Mouse (Mus musculus): Measurements from ENCODE around the gene Gm21936. TPM values are rescaled to one million over a fixed set of nuclear protein-coding genes. Genes with fewer than 3 reads are reported as not detected.

Gene Gm21936
- not detected for polyA plus RNA-seq (2012; fragmentation: generic; extraction: Trizol)

DNA sequence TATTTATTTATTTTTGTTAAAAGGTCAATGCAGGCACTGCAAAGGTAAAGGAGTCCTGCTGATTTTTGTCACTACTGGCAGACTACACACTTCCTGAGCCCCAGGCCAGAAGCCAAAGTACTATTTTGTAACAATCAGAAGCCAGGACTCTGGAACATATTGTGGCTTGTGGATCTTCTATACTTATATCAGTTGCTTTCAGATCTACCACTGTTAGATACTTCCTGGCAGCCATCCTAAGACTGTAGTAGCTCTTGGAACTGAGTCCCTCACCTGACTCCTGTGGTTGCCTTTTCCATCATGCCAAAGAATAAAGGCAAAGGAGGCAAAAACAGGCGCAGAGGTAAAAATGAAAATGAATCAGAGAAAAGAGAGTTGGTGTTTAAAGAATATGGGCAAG lies at the start of gene Gm21936:
Gene Gm21936 (plus strand): TSS at position 301 of the 400 bp plus-strand sequence.

DNA sequence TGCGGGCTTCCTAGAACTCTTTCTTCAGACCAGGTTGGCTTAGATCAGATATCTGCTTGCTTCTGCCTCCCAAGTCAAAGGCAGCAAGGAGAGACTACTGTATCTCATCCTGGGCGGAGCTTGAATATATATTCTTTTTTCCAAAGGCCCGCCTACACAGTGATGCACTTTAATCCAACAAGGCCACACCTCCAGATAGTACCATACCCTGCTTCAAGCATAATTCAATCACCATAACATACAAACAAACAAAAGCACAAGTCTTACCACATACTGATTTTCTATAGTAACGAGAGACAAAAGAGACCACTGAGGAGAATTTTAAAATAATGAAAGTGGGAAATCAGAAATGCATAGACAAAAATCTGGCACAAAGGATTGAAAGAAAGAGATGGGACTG lies 19.7 kb upstream of the Gm21936 start, which contains the start of gene Gm21319:
Gene Gm21319 (minus strand): TSS at position 101 of the 400 bp plus-strand sequence.

DNA sequence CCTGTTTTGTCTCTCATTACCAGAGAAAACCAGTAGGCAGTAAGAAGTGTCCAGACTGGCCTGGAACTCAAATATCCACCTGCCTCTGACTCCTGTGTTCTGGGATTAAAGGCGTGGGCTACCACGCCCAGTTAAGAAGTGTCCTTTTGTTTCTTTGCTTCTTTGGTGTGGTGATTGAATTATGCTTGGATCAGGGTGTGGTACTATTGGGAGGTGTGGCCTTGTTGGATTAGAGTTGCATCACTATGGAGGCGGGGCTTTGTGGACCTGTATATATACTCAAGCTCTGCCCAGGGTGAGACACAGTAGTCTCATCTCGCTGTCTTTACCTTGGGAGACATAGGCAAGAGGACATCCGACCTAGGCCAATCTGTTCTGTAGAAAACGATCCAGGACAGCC lies 21.0 kb downstream of the Gm21936 start, which contains the start of gene BB287469:
Gene BB287469 (plus strand): TSS at position 301 of the 400 bp plus-strand sequence.

DNA sequence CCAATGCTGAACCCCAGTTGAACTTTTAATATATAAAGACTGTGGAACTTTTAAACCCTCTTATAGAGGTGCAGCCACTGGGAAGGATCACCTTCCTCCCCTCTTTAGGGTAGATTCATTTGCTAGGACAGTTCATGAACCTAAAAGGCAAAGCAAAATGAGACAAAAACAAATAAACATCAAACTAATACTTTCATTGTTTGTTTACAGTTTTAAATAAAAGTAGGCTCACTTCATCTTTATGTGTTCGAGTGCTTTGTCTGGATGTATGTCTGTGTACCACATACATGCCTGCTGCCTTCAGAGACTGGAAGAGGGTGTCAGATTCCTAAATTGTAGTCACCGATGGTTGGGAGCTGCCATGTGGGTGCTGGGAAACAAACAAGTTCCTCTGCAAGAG lies 46.9 kb downstream of the Gm21936 start, which contains the start of gene Gm2001:
Gene Gm2001 (minus strand): TSS at position 101 of the 400 bp plus-strand sequence.

Other genes with a start within 250 kb of the Gm21936 start
- under 1 TPM in 1 of 2 experiments, not detected in 1; 0.02 TPM for gene Oog1, start 192.8 kb upstream of the Gm21936 start, polyA plus RNA-seq (2012; fragmentation: generic; extraction: Trizol)
- not detected for gene Gm4027, start 176.6 kb upstream of the Gm21936 start, polyA plus RNA-seq (2012; fragmentation: generic; extraction: Trizol)
- not detected for gene Gm16381, start 150.9 kb upstream of the Gm21936 start, polyA plus RNA-seq (2012; fragmentation: generic; extraction: Trizol)
- not detected for gene Gm21319, start 19.8 kb upstream of the Gm21936 start, polyA plus RNA-seq (2012; fragmentation: generic; extraction: Trizol)
- not detected for gene BB287469, start 21.1 kb downstream of the Gm21936 start, polyA plus RNA-seq (2012; fragmentation: generic; extraction: Trizol)
- not detected for gene Gm2001, start 46.8 kb downstream of the Gm21936 start, polyA plus RNA-seq (2012; fragmentation: generic; extraction: Trizol)
- gene Gm2016, start 78.6 kb downstream of the Gm21936 start, polyA plus RNA-seq (2012; fragmentation: generic; extraction: Trizol): not detected
- gene Gm2022, start 99.9 kb downstream of the Gm21936 start, polyA plus RNA-seq (2012; fragmentation: generic; extraction: Trizol): not detected
- not detected for gene Gm2035, start 124.3 kb downstream of the Gm21936 start, polyA plus RNA-seq (2012; fragmentation: generic; extraction: Trizol)
- under 1 TPM in 1 of 2 experiments, not detected in 1; 0.04 TPM for gene Gm2042, start 158.6 kb downstream of the Gm21936 start, polyA plus RNA-seq (2012; fragmentation: generic; extraction: Trizol)
- not detected for gene Gm2075, start 216.3 kb downstream of the Gm21936 start, polyA plus RNA-seq (2012; fragmentation: generic; extraction: Trizol)
- gene Gm6803, start 223.3 kb downstream of the Gm21936 start, polyA plus RNA-seq (2012; fragmentation: generic; extraction: Trizol): not detected
- not detected for gene Gm2056, start 231.5 kb downstream of the Gm21936 start, polyA plus RNA-seq (2012; fragmentation: generic; extraction: Trizol)